In genomic region chr8:17782650-17783049, GRCm38 (mm10) we compare ENCODE assay signal across 18 mouse cellular contexts.
A peak's percentile ranks its signal among the peaks of the same experiment; 100 is the strongest.
DNase-seq lines count a peak whose midpoint lies in the region; ATAC-seq lines count a peak whose summit lies in the region.
"Had no signal": no experiment of that assay in that cellular context is flagged by ENCODE, and none has a peak within 500 bp of the region (broad histone marks: within the 10 kb centered on the region; RNA-seq: fewer than 3 reads in every experiment).

No protein-coding gene starts in this region.

- no peak for DNase-seq in hindbrain, embryonic 11.5 days (ENCODE audit: low spot score)
- no peak for DNase-seq in hindbrain, embryonic 10.5 days (ENCODE audit: low spot score)
- DNase-seq in neural tube, embryonic 10.5 days (ENCODE audit: extremely low spot score, low spot score): no peak
- DNase-seq: adrenal gland, postnatal 10 days; cerebellum, adult 11-12 months; cerebellum, adult 9-10 months; cerebellum, postnatal 36 days; gastrocnemius, postnatal 14 days; heart, adult 2 months; heart, postnatal 14 days; kidney, adult 2 months had no signal

- H3K27me3 ChIP-seq in hindbrain, embryonic 11.5 days (ENCODE audit: control insufficient read depth, insufficient read depth, low read length): no peaks in the 10 kb centered on the region
- H3K27me3 ChIP-seq in hindbrain, embryonic 10.5 days (ENCODE audit: insufficient read depth, poor library complexity, severe bottlenecking): no peaks in the 10 kb centered on the region
- no peaks in the 10 kb centered on the region for H3K27me3 ChIP-seq in neural tube, embryonic 13.5 days
- H3K27me3 ChIP-seq in forebrain, embryonic 16.5 days (replicated peaks; ENCODE audit: control insufficient read depth, insufficient read depth, low read length): no peaks in the 10 kb centered on the region
- no peaks in the 10 kb centered on the region for H3K27me3 ChIP-seq in kidney, embryonic 16.5 days (ENCODE audit: insufficient read depth, low read length)
- H3K27me3 ChIP-seq: embryonic facial prominence, embryonic 13.5 days; heart, embryonic 15.5 days had no signal

- WGBS in hindbrain, embryonic 11.5 days: 66% methylated on average over 1 of the region's 1 CpGs
- 80% methylated on average over 1 of the region's 1 CpGs for WGBS in hindbrain, embryonic 10.5 days
- WGBS in neural tube, embryonic 13.5 days: 18% methylated on average over 1 of the region's 1 CpGs
- 19% methylated on average over 1 of the region's 1 CpGs for WGBS in forebrain, embryonic 16.5 days
- WGBS in kidney, embryonic 16.5 days: 39% methylated on average over 1 of the region's 1 CpGs

- H3K4me2 ChIP-seq in hindbrain, embryonic 11.5 days (replicated peaks; ENCODE audit: low read depth, low read length): no peak overlapping the region
- H3K4me2 ChIP-seq in neural tube, embryonic 13.5 days: no peak overlapping the region
- no peak overlapping the region for H3K4me2 ChIP-seq in forebrain, embryonic 16.5 days (ENCODE audit: low read length)
- no peak overlapping the region for H3K4me2 ChIP-seq in kidney, embryonic 16.5 days (replicated peaks; ENCODE audit: low read depth, low read length)
- H3K4me2 ChIP-seq: embryonic facial prominence, embryonic 13.5 days; heart, embryonic 11.5 days; heart, embryonic 15.5 days had no signal

- 0 out of 2 replicates have a peak, but pooled peaks have one; percentile 12 for ATAC-seq in hindbrain, embryonic 11.5 days (ENCODE audit: low FRiP score)
- no peak for ATAC-seq in neural tube, embryonic 13.5 days (ENCODE audit: low read depth)
- peak; percentile 80 for ATAC-seq in forebrain, embryonic 16.5 days
- ATAC-seq in kidney, embryonic 16.5 days (ENCODE audit: low FRiP score, low TSS enrichment): no peak
- ATAC-seq: intestine, embryonic 16.5 days had no signal

- H3K9me3 ChIP-seq in hindbrain, embryonic 11.5 days (ENCODE audit: control insufficient read depth, low read length): no peaks in the 10 kb centered on the region
- no peaks in the 10 kb centered on the region for H3K9me3 ChIP-seq in hindbrain, embryonic 10.5 days
- 0 out of 2 replicates have a peak, but pooled peaks cover 4% of the 10 kb centered on the region for H3K9me3 ChIP-seq in neural tube, embryonic 13.5 days
- H3K9me3 ChIP-seq in forebrain, embryonic 16.5 days (ENCODE audit: control insufficient read depth, low read length): no peaks in the 10 kb centered on the region
- H3K9me3 ChIP-seq in kidney, embryonic 16.5 days (ENCODE audit: low read length): no peaks in the 10 kb centered on the region
- H3K9me3 ChIP-seq: embryonic facial prominence, embryonic 13.5 days; heart, embryonic 15.5 days had no signal

- H3K4me1 ChIP-seq in hindbrain, embryonic 11.5 days (replicated peaks; ENCODE audit: control insufficient read depth, insufficient read depth, low read length): no peaks in the 10 kb centered on the region
- H3K4me1 ChIP-seq in hindbrain, embryonic 10.5 days (replicated peaks): no peaks in the 10 kb centered on the region
- peaks cover 15% of the 10 kb centered on the region; the same call in 1 of the 2 replicates for H3K4me1 ChIP-seq in neural tube, embryonic 13.5 days (replicated peaks)
- no peaks in the 10 kb centered on the region for H3K4me1 ChIP-seq in forebrain, embryonic 16.5 days (replicated peaks; ENCODE audit: control insufficient read depth, insufficient read depth, low read length)
- no peaks in the 10 kb centered on the region for H3K4me1 ChIP-seq in kidney, embryonic 16.5 days (ENCODE audit: insufficient read depth, low read length)
- H3K4me1 ChIP-seq: embryonic facial prominence, embryonic 13.5 days; heart, embryonic 15.5 days had no signal

- no peak overlapping the region for H3K4me3 ChIP-seq in hindbrain, embryonic 11.5 days (ENCODE audit: low read depth, low read length)
- H3K4me3 ChIP-seq in hindbrain, embryonic 10.5 days: no peak overlapping the region
- H3K4me3 ChIP-seq in neural tube, embryonic 13.5 days: no peak overlapping the region
- H3K4me3 ChIP-seq in forebrain, embryonic 16.5 days (replicated peaks; ENCODE audit: low read length): no peak overlapping the region
- no peak overlapping the region for H3K4me3 ChIP-seq in kidney, embryonic 16.5 days (ENCODE audit: low read length)
- H3K4me3 ChIP-seq: embryonic facial prominence, embryonic 13.5 days; heart, adult 2 months; heart, embryonic 15.5 days had no signal

- H3K9ac ChIP-seq in hindbrain, embryonic 11.5 days (ENCODE audit: low read depth, low read length): no peak overlapping the region
- H3K9ac ChIP-seq in neural tube, embryonic 13.5 days: no peak overlapping the region
- H3K9ac ChIP-seq in forebrain, embryonic 16.5 days (replicated peaks; ENCODE audit: low read depth, low read length): no peak overlapping the region
- no peak overlapping the region for H3K9ac ChIP-seq in kidney, embryonic 16.5 days (replicated peaks; ENCODE audit: low read length)
- H3K9ac ChIP-seq: embryonic facial prominence, embryonic 13.5 days; heart, embryonic 15.5 days had no signal

- no peak overlapping the region for H3K27ac ChIP-seq in hindbrain, embryonic 11.5 days (ENCODE audit: low read depth, low read length)
- no peak overlapping the region for H3K27ac ChIP-seq in hindbrain, embryonic 10.5 days
- H3K27ac ChIP-seq in neural tube, embryonic 13.5 days (replicated peaks): 0 out of 2 replicates have a peak overlapping the region, but pooled peaks have one; percentile 23
- no peak overlapping the region for H3K27ac ChIP-seq in forebrain, embryonic 16.5 days (ENCODE audit: low read length)
- no peak overlapping the region for H3K27ac ChIP-seq in kidney, embryonic 16.5 days (ENCODE audit: low read length)
- H3K27ac ChIP-seq: embryonic facial prominence, embryonic 13.5 days; heart, adult 2 months; heart, embryonic 15.5 days had no signal

- H3K36me3 ChIP-seq in hindbrain, embryonic 11.5 days (ENCODE audit: control insufficient read depth, insufficient read depth, low read length): no peaks in the 10 kb centered on the region
- no peaks in the 10 kb centered on the region for H3K36me3 ChIP-seq in hindbrain, embryonic 10.5 days
- H3K36me3 ChIP-seq in neural tube, embryonic 13.5 days: no peaks in the 10 kb centered on the region
- H3K36me3 ChIP-seq in forebrain, embryonic 16.5 days (ENCODE audit: control insufficient read depth, insufficient read depth): no peaks in the 10 kb centered on the region
- H3K36me3 ChIP-seq in kidney, embryonic 16.5 days (ENCODE audit: insufficient read depth, low read length): no peaks in the 10 kb centered on the region
- H3K36me3 ChIP-seq: embryonic facial prominence, embryonic 13.5 days; heart, embryonic 15.5 days had no signal

Comparison
In these comparisons a context has a peak if more than half of its experiments do, and no peak if none do; other contexts are left out.
1. ATAC-seq: peak in hindbrain, embryonic 11.5 days (single experiment) and forebrain, embryonic 16.5 days (single experiment); none in neural tube, embryonic 13.5 days (single experiment) and kidney, embryonic 16.5 days (single experiment).